8 mouse cellular contexts compared by ENCODE assay signal in the genomic region with DNA sequence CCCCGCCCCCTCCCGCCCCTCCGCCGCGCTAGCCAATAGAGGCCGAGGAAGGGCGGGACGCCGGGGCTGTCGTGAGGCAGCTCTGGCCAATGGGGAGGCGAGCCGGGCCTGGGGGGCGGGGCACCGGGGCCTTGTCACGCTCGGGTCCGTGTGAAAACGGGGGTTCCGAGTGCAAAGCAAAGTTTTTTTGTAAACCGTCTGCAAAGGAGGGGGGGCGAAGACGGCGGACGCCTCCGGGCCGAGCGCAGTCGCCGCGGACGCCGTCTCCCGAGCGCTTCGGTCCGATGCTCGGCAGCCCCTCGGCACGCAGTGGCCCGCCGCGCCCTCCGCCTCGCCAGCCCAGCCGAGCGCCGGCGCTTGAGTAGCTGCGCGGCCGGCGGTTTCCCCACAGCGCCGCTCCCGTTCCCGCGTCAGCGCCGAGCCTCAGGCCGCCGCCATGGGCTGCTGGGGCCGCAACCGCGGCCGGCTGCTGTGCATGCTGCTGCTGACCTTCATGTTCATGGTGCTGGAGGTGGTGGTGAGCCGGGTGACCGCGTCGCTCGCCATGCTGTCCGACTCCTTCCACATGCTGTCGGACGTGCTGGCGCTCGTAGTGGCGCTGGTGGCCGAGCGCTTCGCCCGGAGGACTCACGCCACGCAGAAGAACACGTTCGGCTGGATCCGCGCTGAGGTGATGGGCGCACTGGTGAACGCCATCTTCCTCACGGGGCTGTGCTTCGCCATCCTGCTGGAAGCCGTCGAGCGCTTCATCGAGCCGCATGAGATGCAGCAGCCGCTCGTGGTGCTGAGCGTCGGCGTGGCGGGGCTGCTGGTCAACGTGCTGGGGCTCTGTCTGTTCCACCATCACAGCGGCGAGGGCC. TPM values are rescaled to one million over a fixed set of nuclear protein-coding genes. Genes with fewer than 3 reads are reported as not detected.
DNase-seq lines count a peak whose midpoint lies in the region; ATAC-seq and TF ChIP-seq lines count a peak whose summit lies in the region.

TSS of gene Slc30a1 (plus strand) at position 197 of the 860 bp plus-strand sequence.

- peak within 1 kb of the TSS; percentile 96 for H3K4me2 ChIP-seq in forebrain, postnatal 0 days (ENCODE audit: low read depth)
- peak within 1 kb of the TSS; percentile 92 for H3K4me2 ChIP-seq in lung, embryonic 16.5 days (ENCODE audit: low read depth, low read length)

- peak within 1 kb of the TSS; percentile 95 for H3K27ac ChIP-seq in forebrain, postnatal 0 days (ENCODE audit: low read depth, low read length)
- peak within 1 kb of the TSS; percentile 74 for H3K27ac ChIP-seq in lung, embryonic 16.5 days (ENCODE audit: low read length)

- no peaks in the 10 kb centered on the region for H3K27me3 ChIP-seq in G1E (ENCODE audit: insufficient read depth, low read length)
- no peaks in the 10 kb centered on the region for H3K27me3 ChIP-seq in forebrain, postnatal 0 days (ENCODE audit: insufficient read depth, low read length)
- no peaks in the 10 kb centered on the region for H3K27me3 ChIP-seq in lung, embryonic 16.5 days (ENCODE audit: control insufficient read depth, insufficient read depth, low read depth, low read length)

- peak; percentile 86 for ATAC-seq in G1E (ENCODE audit: extremely low read depth, insufficient number of reproducible peaks, low FRiP score, poor library complexity, severe bottlenecking)
- peak; percentile 99 for ATAC-seq in forebrain, postnatal 0 days
- ATAC-seq in hematopoietic stem cell, adult 5-6 weeks (replicated peaks in 1 of 2; ENCODE audit: insufficient read depth in 1 of 2, low FRiP score in 2 of 2, low TSS enrichment in 1 of 2, low read depth in 1 of 2, poor library complexity in 2 of 2, severe bottlenecking in 2 of 2): peak; percentile 90
- peak; percentile 99 for ATAC-seq in lung, embryonic 16.5 days (ENCODE audit: low read depth)

- no peaks in the 10 kb centered on the region for H3K9me3 ChIP-seq in G1E (replicated peaks)
- no peaks in the 10 kb centered on the region for H3K9me3 ChIP-seq in forebrain, postnatal 0 days (ENCODE audit: low read length)
- no peaks in the 10 kb centered on the region for H3K9me3 ChIP-seq in lung, embryonic 16.5 days (ENCODE audit: control insufficient read depth, low read length)

- peak within 1 kb of the TSS; percentile 100 for H3K4me3 ChIP-seq in G1E (ENCODE audit: low read depth, low read length)
- H3K4me3 ChIP-seq in forebrain, postnatal 0 days (ENCODE audit: low read depth, low read length): peak within 1 kb of the TSS; percentile 93
- H3K4me3 ChIP-seq in lung, embryonic 16.5 days (ENCODE audit: low read length): peak within 1 kb of the TSS; percentile 77

- peak within 1 kb of the TSS; percentile 90 for H3K9ac ChIP-seq in forebrain, postnatal 0 days
- peak within 1 kb of the TSS; percentile 84 for H3K9ac ChIP-seq in lung, embryonic 16.5 days (ENCODE audit: low read length)

- peaks cover 59% of the 10 kb centered on the region for H3K4me1 ChIP-seq in G1E (ENCODE audit: insufficient read depth, low read depth, low read length)
- peaks cover 20% of the 10 kb centered on the region for H3K4me1 ChIP-seq in forebrain, postnatal 0 days (ENCODE audit: insufficient read depth)
- peaks cover 28% of the 10 kb centered on the region for H3K4me1 ChIP-seq in lung, embryonic 16.5 days (replicated peaks; ENCODE audit: control insufficient read depth, insufficient read depth, low read length)

- WGBS in forebrain, postnatal 0 days: 1% methylated on average over 101 of the region's 104 CpGs
- WGBS in lung, embryonic 16.5 days: under 1% methylated on average over 89 of the region's 104 CpGs

- peaks cover 48% of the 10 kb centered on the region for H3K36me3 ChIP-seq in G1E (replicated peaks)
- no peaks in the 10 kb centered on the region for H3K36me3 ChIP-seq in forebrain, postnatal 0 days (ENCODE audit: insufficient read depth)
- peaks cover 7% of the 10 kb centered on the region for H3K36me3 ChIP-seq in lung, embryonic 16.5 days (ENCODE audit: control insufficient read depth, insufficient read depth, low read length)

- no peak for TF ChIP-seq CTCF in G1E (IDR thresholded peaks at IDR 0.05; ENCODE audit: low read depth, low read length)
- TF ChIP-seq CTCF in forebrain, postnatal 0 days (IDR thresholded peaks at IDR 0.05; ENCODE audit: low read depth): peak; percentile 15; the same call in 1 of the 2 replicates

- peak; percentile 99 for DNase-seq in G1E (ENCODE audit: low spot score)
- DNase-seq in cerebellum, adult 18-20 months: peak; percentile 99
- peak; percentile 98 for DNase-seq in forebrain, postnatal 0 days
- DNase-seq in layer of hippocampus, adult 9-10 months (ENCODE audit: low spot score): peak; percentile 95
- peak; percentile 98 for DNase-seq in ovary, postnatal 10 days (ENCODE audit: low spot score)
- peak; percentile 97 to 99 for DNase-seq in thymus, postnatal 10 days (ENCODE audit: low spot score in 2 of 2)

RNA-seq across cellular contexts. Expression of gene Slc30a1, which starts in this region (rescaled TPM):
- total RNA-seq in G1E (2014; fragmentation: Nextera tagmentation): 12.0 and 14.4 TPM in 2 replicates
- 16.0 and 16.1 TPM in 2 replicates for total RNA-seq in G1E (2017)
- polyA plus RNA-seq in G1E (2012): 12.0 and 12.8 TPM in 2 replicates
- 22.4 and 32.4 TPM in 2 replicates for total RNA-seq in forebrain, postnatal 0 days (2014; rRNA removed)
- polyA plus RNA-seq in forebrain, postnatal 0 days (2015; fragmentation: Nextera tagmentation; extraction: Ambion mirVana): 4.1 and 4.9 TPM in 2 replicates
- 5.7 and 6.5 TPM in 2 replicates for total RNA-seq in hematopoietic stem cell, adult 5-6 weeks (2017)
- polyA plus RNA-seq in lung, embryonic 16.5 days (2015; fragmentation: Nextera tagmentation; extraction: Ambion mirVana): 1.5 and 1.8 TPM in 2 replicates

Comparison
In these comparisons a context has a peak if more than half of its experiments do, and no peak if none do; other contexts are left out.
1. Peak in every context shown above with its lines: DNase-seq, ATAC-seq, H3K4me3 ChIP-seq and H3K27ac ChIP-seq.